Mouse (Mus musculus) left cerebral cortex, postnatal 36 days (tissue): ENCODE measurements around the gene Tmem242. TPM values are rescaled to one million over a fixed set of nuclear protein-coding genes. Genes with fewer than 3 reads are reported as not detected.
"Not testable (repeated sequence)": the region's sequence is repeated elsewhere in the genome, so short reads cannot be mapped to it uniquely, and the experiment has no call there.

Experiments used
- DNase-seq, 2 experiments: peaks; one replicate each; pipeline ENCODE4 v3.0.0; 2021 to 2022; ENCODE audit warnings: low spot score in 2 of 2, mixed read lengths in 1 of 2
- intact Hi-C: fragments of 180-260 bp; cut with DNase I; formaldehyde crosslinking; loops from one replicate; pipeline ENCODE4 v1.15.1; 2025
- total RNA-seq, 2 experiments: library from RNA; stranded (reverse); gene quantifications; 2 replicates each; pipeline ENCODE4 v1.2.3; 2021

Tmem242 gene
- 10 to 100 TPM; 91.3 to 94.5 TPM for total RNA-seq

GRCm38 (mm10) chr17:5440159-5440971, at the start of gene Tmem242:
Gene Tmem242 (minus strand): TSS chr17:5440259.
- DNase-seq = peak; percentile 89 to 92
- intact Hi-C loops = loop anchor here (1.0 to 2.0 kb wide), 3 partner anchors 51 to 312 kb away; no protein-coding TSS in a partner anchor

DNA sequence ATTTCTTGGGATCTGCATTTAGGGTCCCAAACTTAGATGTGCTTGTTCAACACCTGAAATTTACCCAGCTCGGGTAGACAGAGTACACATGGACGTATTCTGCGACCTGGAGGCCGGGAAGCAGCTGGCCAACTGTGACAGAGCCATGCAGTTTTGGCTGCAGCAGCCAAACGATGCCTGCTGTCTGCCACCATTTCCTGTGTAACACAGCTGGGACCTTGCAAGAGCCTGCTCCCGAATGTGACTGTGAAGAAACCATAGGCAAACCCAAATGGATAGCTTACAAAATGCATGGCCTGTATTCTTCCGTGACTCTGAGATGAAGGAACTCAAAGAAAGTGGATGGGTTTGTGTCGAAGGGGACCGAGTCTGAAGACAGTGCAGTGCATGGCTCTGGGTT, 48.1 kb upstream of the Tmem242 start:
- DNase-seq = no peak
- intact Hi-C loops = no loop called here

DNA sequence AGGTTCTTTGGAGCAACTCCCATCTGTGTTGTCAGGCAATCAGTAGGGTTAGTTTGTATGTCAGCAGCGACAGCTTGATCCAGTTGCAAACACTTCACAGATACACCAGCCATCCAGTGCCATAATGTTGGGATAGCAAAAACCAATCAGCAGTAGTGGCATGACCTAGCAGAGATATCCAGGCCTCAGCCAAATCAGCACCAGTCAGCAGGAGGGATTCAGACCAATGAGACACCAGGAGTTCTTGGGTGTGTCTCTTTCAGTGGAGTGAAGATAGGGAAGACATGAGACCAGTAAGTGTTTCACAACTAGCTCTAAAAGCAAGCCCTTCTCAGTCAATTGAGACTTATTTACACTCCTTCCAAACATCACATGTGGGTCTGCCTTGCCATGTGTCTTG, 44.6 kb upstream of the Tmem242 start:
- intact Hi-C loops = no loop called here

GRCm38 (mm10) chr17:5483456-5483855, 43.4 kb upstream of the Tmem242 start:
- DNase-seq = no peak

More for the DNA sequence above, 44.6 kb upstream of the Tmem242 start:
- DNase-seq = no peak

GRCm38 (mm10) chr17:5475960-5476725, 36.1 kb upstream of the Tmem242 start:
- intact Hi-C loops = no loop called here
- no peak for DNase-seq

More at GRCm38 (mm10) chr17:5483456-5483855, 43.4 kb upstream of the Tmem242 start:
- intact Hi-C loops = no loop called here

GRCm38 (mm10) chr17:5472268-5472667, 32.2 kb upstream of the Tmem242 start:
- DNase-seq = no peak
- intact Hi-C loops = no loop called here

DNA sequence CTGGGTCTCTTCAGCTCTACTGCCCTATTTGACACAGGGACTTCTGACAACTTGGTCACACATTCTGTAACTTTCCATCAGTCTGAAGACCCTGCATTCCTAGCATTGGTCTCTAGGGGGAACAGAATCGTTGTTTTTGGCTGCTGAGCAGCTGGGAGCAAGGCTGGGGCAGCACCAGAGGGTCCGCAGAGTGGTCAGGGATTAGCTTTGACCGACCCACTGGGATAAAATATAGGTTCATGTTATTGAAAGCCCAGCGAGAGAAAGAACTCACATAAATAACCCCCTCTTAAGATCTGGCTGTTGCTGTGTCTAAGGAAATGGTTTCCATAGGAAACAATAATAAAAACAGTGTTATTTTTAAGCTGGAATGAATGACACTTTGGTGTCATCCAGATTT, 27.1 kb upstream of the Tmem242 start:
- intact Hi-C loops = no loop called here
- DNase-seq = no peak

GRCm38 (mm10) chr17:5466736-5467135, 26.7 kb upstream of the Tmem242 start:
- intact Hi-C loops = no loop called here
- no peak for DNase-seq

GRCm38 (mm10) chr17:5463912-5464311, 23.9 kb upstream of the Tmem242 start:
- no peak for DNase-seq
- intact Hi-C loops = no loop called here

DNA sequence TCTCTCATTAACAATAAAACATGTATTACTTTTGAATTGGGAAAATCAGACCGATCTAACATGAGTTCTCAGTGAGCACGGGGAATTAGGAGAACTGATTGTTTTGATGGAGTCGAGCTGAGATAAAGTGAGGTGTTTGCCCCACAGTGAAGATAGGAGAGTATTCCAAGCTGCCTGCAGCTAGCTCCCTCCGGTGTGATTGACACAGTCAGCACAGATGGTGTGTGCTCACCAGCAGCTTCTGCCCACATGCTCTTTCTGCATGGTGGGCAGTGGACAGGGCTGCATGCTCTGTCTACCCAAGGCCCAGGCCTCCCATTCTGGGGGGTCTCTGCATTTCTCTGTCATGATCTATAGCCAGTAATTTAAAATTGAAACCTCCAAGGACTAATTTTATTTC, 13.6 kb upstream of the Tmem242 start:
- intact Hi-C loops = no loop called here
- no peak for DNase-seq

GRCm38 (mm10) chr17:5443751-5444150, 3.7 kb upstream of the Tmem242 start:
- intact Hi-C loops = no loop called here
- no peak for DNase-seq

GRCm38 (mm10) chr17:5443260-5443659, 3.2 kb upstream of the Tmem242 start:
- intact Hi-C loops = no loop called here
- no peak for DNase-seq

DNA sequence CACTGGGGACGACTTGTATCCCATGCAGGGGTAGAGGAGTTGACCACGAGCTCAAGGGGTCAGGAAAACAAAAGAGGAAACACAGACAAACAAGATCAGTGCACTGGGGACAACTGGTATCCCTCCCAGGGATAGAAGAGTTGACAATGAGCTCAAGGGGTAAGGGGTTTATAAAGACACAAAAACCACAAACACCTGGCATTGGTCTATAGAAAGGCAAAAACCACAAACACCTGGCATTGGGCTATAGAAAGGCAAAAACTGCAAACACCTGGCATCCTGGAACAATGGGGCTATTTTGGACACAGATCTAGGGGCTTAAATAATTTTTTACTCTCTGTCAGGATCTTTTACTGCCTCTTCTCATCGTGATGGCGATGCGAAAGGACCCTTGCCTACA, 2.3 kb upstream of the Tmem242 start:
- intact Hi-C loops, DNase-seq: not testable (repeated sequence)

GRCm38 (mm10) chr17:5439831-5440158, 264 bp downstream of the Tmem242 start:
- DNase-seq = no peak
- intact Hi-C loops = loop anchor here (1.0 to 2.0 kb wide), 3 partner anchors 52 to 313 kb away; no protein-coding TSS in a partner anchor

DNA sequence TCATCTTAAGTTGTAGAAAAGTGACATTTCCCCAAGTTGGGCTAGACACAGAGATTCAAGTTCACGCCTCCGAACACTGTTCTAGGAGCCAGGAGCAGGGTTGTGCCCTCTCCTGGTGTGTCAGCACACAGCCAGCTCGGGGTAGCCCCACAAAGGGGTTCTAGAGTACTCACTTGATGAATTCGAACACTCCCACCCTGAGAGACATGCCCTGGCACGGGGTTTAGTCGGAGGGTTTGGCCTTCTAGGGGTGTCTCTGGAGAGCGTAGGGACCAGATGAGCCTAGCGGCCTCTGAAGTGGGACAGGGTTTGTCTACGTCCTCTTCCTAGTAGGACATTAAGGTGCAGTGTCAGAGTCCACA, 10.3 kb downstream of the Tmem242 start:
- DNase-seq = no peak
- intact Hi-C loops = loop anchor here (5.0 kb wide), 1 partner anchor 458 kb away; no protein-coding TSS in a partner anchor

DNA sequence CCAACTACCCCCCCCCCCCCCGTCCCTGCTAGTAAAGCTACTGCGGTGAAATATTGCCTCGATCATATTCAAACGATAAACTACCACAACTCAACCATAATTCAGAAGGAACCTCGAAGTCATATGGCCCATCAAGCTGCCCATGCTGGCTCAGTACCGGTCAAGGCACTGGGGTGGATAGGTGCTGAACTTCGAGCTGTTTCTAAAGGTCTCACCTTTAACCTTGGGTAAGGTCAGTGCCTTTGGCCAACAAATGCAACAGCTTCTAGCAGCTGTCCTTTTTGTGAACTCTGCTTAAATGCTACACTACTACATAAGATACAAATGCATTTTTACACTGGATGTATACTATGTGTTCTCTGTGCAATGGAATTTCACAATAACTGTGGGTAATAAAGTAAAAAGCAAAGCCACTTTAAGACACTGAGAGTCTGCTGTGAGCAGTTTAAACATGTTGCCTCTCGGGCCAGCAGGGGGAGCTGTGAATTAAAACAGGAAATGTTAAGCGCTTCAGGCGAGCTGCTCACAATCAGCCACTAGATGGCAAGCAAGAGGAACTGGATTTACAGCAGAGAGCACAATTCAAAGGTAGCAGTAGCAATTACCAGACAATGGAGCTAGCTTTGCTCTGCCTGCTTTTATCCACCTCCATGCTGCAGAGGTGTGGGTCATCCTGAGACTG, 10.8 kb downstream of the Tmem242 start:
- peak; percentile 85 to 90 for DNase-seq
- intact Hi-C loops = no loop called here

- DNase-seq = no peak
- intact Hi-C loops = no loop called here
Observed at GRCm38 (mm10) chr17:5425204-5425603, 14.9 kb downstream of the Tmem242 start.

DNA sequence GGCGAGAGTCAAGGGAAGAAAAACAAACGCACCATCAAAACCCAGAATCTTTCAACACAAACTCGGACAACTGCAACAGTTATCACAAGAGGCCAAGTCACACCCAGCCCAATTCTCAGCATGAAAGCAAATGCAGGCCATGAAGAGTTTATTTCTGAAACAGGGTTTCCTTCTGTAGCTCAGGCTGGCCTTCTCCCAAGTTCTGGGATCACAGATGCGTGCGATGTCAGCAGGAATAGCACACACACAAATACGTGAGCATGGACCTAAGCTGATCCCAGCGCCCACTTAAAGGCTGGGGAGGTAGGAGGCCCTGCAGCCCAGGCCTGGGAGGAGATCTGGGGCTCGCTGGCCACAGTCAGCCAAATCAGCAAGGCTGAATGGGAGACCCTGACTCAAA, 15.9 kb downstream of the Tmem242 start:
- intact Hi-C loops = no loop called here
- DNase-seq = peak in 1 of 2 experiments; percentile 25

- no peak for DNase-seq
- intact Hi-C loops = no loop called here
Observed at GRCm38 (mm10) chr17:5421835-5422234, 18.2 kb downstream of the Tmem242 start.

DNA sequence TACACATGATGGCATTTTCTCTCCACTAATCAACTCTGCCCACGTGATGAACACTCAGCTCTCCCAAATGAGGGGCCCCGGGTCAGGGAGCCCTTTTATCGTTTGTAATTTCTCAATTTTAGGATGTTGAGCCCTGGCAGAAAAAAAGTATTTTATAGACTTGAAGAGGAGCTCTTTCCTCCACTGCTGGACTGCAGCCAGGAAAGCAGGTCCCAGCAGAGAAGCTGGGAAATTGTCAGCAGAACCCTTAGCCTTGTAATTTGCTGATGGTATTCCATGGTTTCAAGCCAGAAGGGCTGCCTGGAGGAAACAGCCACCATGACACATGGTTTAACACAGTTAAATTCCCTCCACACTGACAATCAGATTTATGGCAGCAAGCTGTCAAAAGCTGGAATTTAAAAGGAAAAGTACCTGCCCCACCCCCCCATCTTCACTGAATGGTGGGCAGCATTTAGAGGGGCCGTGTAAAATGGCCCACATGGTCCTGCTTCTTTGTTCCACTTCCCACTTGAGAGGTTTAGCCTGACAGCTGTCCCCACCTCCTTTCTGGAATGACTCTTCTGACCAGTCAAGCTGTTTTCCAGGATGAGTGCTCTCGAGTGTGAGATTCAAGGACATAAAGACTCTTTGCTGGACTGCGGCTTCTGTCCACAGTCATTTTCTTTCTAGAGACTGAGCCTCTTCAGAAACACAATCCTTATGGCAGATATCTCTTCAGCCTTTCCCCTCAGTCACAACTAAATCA, 20.1 kb downstream of the Tmem242 start:
- no peak for DNase-seq
- intact Hi-C loops = no loop called here
